Mouse (Mus musculus) ovary, adult 2 months (tissue): ENCODE results near the gene A730046J19Rik. TPM values are rescaled to one million over a fixed set of nuclear protein-coding genes. Genes with fewer than 3 reads are reported as not detected.

Experiments used
- polyA plus RNA-seq: library from polyadenylated mRNA; depleted of rRNA; stranded (reverse); fragments of >200 nt; gene quantifications from 2 replicates; pipeline ENCODE4 v1.2.3, GENCODE M21; 2012; rRNA removed

Gene A730046J19Rik
- 0.05 and 0.10 TPM in 2 replicates for polyA plus RNA-seq

DNA sequence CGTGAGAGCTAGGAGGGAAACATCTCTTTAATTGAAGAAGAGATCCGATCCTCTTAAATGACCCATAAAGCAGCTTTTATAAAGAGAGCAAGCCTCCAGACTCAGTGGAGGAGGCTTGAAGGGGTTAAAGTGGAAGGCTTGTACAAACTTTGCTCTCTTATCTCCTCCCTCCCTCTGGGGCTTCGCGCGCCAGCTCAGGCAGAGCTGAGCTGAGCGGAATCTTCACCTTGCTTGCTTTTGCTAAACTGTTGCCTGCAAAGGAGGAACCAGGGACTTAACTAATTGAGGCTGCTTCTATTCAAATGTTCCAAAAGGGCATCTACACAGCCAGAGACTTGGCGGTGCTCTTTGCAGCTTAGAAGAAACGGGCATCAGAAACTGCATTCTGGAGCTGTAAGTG, at the start of gene A730046J19Rik:
Gene A730046J19Rik (plus strand): TSS at position 173 of the 400 bp plus-strand sequence.

Other genes with a start within 250 kb of the A730046J19Rik start
- gene Dcx, start 220.4 kb upstream of the A730046J19Rik start, polyA plus RNA-seq: 0.02 TPM in 1 of 2 replicates, not detected in the other
- 26.0 and 31.9 TPM in 2 replicates for gene Alg13, start 164.1 kb downstream of the A730046J19Rik start, polyA plus RNA-seq